Mouse (Mus musculus) MEL-GATA-1-ER (cell line): ENCODE measurements around the gene Etnk1.
"Not testable (repeated sequence)": the region's sequence is repeated elsewhere in the genome, so short reads cannot be mapped to it uniquely, and the experiment has no call there.

Experiments used
- DNase-seq: peaks from one replicate; pipeline ENCODE4 v3.0.0-alpha.2; 2012; ENCODE audit warnings: low read depth; ENCODE audit errors: extremely low read depth

Etnk1 gene

GRCm38 (mm10) chr6:143170166-143170960, 3.3 kb downstream of the Etnk1 start:
- no peak for DNase-seq

DNA sequence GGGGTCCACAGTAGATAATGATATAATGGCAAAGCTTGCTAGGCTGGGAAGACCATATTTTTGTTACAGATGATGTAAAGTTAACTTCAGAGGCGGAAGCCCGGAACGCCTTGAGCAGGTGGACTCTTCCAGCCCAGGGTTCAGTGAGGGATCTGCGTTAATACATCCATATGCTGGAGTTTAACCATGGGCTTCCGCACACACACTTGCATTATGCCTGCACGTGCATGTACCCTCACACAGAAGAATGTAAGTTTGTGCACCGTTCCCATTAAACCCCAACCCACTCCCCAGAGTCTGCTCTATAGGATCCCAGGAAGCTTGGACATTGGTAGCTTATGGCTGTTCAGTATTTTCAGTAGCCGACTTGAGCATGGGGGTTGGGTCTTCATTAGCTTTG, 4.0 kb downstream of the Etnk1 start:
- no peak for DNase-seq

GRCm38 (mm10) chr6:143171781-143172465, 4.9 kb downstream of the Etnk1 start:
- no peak for DNase-seq

DNA sequence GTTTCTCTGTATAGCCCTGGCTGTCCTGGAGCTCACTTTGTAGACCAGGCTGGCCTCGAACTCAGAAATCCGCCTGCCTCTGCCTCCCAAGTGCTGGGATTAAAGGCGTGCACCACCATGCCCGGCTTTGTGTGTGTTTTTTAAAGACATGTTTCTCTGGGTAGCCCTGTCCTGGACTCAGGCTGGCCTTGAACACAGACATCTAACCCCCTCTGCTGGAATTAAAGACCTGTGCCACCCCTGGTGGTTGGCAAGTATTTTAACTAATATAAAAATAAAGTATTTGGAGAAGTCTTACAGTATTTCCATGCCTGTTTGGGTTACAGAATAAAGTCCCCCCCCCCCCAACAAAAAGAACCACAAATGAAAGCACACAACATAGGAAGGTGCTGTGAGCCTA, 5.7 kb downstream of the Etnk1 start:
- not testable (repeated sequence) for DNase-seq

GRCm38 (mm10) chr6:143174226-143174625, 7.2 kb downstream of the Etnk1 start:
- no peak for DNase-seq

DNA sequence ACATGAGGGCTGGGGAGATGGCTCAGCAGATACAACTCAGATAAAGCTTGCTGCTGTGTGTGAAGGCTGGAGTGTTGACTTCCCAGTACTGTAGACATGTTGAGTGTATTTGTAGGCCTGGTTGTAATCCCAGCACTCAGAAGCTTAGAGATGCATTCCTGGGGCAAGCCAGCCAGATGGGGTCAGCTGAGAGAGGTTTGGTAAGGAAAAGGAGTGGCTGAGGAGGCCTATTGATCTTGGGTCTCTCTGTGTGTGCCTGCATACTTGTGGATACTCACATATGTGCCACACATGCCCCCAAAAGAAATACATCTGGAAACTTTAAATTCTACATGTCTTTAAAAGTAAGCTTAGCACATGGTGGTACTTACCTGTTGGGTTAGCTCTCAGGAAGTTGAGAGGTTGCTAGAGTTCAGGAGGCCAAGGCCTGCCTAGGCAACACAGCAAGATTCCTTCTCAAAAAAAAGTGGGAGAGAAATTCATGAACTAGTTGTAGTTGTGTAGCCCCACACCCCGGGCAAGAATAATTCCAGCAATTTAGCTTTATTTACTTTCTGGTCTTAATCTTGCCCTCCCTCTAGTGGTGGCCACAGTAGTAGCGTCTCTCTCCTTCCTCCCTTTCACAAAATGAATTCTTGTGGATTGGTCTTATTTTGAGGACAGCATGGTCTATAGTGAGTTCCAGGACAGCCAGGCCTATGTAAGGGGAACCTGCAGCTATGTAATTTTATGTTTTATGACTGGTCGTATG, 8.1 kb downstream of the Etnk1 start:
- DNase-seq = no peak

GRCm38 (mm10) chr6:143176076-143176475, 9.1 kb downstream of the Etnk1 start:
- no peak for DNase-seq

- no peak for DNase-seq
Observed at GRCm38 (mm10) chr6:143176591-143176990, 9.6 kb downstream of the Etnk1 start.

DNA sequence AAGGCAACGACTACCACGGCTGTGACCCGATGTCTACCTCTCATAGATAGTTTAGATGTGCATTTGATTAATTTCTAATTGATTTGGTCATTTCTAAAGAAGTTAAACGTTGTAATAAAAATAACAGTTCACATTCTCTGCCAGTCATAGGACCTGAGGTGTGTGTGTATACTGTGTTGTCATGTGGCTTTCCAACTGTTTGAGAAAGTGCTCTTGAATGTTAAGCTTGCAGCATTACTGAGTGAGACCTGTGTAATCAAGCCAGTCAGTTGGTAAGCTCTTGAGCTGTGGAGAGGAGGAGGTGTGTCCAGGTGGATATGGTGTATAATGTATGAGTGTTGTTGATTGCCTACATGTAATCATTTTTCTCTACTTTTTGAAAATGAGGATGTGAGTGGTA, 12.2 kb downstream of the Etnk1 start:
- DNase-seq = no peak

- no peak for DNase-seq
Observed at GRCm38 (mm10) chr6:143179733-143180132, 12.7 kb downstream of the Etnk1 start.

GRCm38 (mm10) chr6:143180511-143180910, 13.5 kb downstream of the Etnk1 start:
- DNase-seq = no peak

- DNase-seq = no peak
Observed at GRCm38 (mm10) chr6:143184099-143184498, 17.1 kb downstream of the Etnk1 start.

DNA sequence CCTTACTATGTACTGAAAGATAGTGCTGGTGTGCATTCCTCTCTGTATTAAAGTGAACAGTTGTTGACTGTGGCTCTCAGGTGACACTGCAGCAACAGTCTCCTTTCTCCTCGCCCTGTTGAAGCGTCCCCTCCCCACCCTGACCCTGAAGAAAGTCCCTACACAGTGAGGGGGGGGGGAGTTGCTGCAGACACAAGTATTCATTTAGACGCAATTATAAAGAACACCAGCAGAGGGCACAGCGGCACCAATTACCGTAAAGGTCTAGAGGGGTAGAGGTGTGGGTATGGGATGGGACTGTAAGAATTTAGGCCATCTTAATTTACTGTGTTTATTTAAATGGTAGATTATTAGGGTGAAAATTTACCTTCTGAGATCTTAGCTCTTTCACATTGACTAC, 17.7 kb downstream of the Etnk1 start:
- no peak for DNase-seq

DNA sequence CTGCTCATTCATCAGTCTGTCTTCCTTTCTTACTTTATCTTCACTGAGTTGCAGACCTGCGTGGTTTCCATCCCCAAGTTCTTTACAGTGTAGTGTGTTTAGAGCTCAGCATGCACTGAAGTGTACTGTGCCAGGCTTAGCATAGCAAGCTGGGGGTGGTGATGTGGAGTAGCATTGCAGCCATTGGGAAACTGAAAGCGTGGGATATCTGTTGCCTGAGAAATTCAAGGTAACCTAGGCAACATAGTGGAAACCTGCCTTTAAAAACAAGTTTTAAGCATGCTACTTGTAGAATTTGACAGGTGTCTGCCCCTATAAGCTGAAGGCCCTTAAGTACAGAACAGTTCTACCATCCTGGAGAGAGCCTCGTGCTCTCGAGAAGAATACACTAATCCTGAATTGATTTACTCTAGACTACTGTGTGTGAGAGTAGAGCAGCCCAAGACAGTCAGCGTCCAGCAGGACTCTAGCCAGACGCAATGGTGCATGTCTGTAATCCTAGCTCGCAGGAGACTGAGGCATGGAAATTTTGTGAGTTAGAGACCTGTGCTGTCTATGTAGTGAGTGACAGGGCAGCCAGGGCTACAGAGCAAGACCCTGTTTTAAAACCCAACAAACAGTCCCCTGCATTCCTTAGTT, 23.9 kb downstream of the Etnk1 start:
- no peak for DNase-seq

DNA sequence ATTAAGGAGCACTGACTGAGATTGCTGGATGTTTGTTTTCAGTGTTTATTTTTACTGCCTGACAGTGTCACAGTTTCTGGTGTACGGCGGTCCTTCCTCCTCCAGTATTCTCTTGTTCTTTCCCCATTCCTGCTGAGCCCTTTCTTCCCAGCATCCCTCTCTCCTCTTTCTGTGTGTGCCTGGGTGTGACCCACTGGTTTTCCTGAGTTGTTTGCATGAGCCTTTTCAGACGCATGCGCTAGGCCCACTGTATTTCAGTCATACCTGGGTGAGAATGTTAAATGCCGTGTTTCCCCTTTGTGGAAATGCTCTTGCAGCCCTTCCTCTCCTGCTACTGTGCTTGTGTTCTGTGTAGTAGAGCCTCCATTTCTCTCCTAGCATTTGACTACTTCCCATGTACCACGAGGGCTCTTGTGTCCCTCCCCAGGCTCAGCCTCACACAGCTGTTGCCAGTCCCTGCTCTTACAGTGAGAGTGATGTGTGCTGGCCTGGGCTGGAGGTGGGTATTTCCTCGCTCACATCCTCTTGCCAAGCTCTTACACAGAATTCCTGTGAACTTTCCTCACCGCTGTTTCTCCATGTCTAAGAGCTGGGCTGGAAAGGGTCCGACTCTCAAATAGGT, 24.6 kb downstream of the Etnk1 start:
- DNase-seq = no peak

DNA sequence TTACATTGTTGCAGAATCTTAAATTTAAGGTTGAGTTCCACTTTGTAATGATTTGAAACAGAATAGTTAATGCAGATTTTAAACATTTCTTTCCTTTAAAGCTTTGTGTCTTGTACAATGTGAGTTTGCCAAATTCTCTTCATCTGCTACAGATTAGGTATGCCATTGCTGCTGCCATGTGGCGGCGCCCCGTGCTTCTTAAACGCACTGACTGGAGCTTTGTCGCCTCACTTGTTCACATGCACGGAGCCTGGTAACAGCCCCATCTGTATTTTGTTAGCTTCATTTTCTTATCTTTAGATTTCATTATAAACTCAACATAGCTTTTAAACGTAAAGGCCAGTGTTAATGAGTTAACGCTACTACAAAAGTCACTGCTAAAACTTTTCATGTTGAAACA, 25.7 kb downstream of the Etnk1 start:
- DNase-seq = no peak

DNA sequence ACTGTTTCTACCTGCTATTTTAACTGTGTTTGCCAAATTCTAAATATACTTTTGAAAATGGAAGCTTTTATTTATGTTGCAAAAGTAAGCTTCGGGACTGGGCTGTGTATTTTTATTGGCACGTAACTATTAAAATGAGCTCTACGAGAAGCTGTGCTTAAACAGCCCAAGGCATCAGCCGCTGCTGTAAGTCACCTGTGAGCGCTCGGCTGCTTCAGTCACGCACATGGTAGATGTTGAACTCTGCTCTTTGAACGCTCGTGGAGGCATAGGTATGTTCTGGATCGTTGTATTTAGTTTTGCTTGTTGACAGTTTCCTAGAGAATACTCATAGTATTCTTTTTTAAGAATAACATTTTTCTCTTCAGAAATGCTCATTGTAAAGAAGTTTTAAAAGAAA, 26.1 kb downstream of the Etnk1 start:
- no peak for DNase-seq

GRCm38 (mm10) chr6:143193641-143194040, 26.6 kb downstream of the Etnk1 start:
- no peak for DNase-seq

DNA sequence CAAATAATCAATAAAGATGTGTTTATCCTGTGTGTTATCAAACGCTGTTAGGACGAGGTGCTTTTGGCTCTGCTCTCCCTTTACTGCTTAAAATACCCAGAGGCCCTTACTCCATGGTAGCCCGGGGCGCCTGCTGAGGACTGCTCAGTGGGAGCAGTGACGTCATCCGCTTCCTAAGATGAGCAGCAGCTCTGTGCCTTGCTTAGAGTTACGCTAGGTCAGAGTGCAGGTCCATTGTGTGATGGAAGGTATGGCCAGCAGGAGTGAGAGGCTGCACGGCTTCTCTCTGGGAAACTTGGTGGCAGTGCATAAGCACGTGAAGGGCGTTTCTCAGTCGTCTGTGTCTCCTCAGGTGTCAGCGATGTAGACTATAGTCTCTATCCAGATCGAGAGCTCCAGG, 30.0 kb downstream of the Etnk1 start:
- no peak for DNase-seq

DNA sequence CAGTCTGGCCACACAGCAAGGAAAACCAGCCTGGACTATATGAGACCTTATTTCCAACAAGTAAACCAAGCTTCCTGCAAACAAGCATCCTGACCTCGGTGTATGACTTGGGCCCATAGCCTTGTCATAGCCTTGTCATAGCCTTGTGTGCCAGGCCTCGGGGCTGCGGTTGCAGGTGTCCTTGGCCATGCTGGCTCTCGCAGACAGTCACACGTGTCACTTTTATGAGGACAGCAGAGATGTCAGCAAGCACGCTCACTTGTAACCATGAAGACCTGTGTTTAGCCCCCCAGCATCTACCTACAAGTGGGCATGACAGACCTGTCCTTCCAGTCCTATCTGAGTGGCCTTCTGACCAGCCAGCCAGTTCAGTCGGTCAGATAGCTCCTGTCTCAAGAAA, 31.4 kb downstream of the Etnk1 start:
- DNase-seq = no peak

GRCm38 (mm10) chr6:143203097-143203496, 36.1 kb downstream of the Etnk1 start:
- DNase-seq = no peak
